In the genomic region with DNA sequence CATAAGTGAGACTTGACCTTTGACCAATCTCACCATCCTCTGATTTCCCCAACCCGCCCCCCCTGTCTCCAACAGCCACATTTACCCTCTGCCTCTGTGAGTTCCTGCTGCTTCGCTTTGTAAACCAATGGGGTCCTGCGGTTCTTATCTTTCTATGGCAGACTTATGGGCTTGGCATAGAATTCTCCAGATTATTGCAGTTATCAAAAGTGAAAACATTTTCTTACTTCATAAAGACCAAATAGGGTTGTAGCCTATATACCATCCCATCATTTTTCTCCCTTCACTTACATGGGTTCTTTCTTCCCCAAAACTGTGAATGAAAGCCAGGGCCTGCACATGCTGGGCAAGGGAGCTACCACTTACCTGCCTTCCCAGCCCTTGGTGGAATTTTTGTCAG, we compare ENCODE assay signal across 1 mouse cellular context.
TF ChIP-seq lines count a peak whose summit lies in the region.

No protein-coding gene starts in this region.

TF ChIP-seq in MEL, 35 proteins besides CTCF, POLR2A, EP300 and RAD21 (continued from another document):
- peak; percentile 60; the same call in 1 of the 2 replicates for TF ChIP-seq MXI1 (IDR thresholded peaks at IDR 0.05; ENCODE audit: low read depth, low read length)
- no peak for TF ChIP-seq USF1 (IDR thresholded peaks at IDR 0.05; ENCODE audit: low read depth, low read length)
- no peak for TF ChIP-seq ELF1 (IDR thresholded peaks at IDR 0.05; ENCODE audit: low read depth, low read length)
- TF ChIP-seq MAZ (IDR thresholded peaks at IDR 0.05; ENCODE audit: low read depth, low read length) = 0 out of 2 replicates have a peak, but pooled peaks have one; percentile 47
- peak; percentile 59; the same call in 1 of the 2 replicates for TF ChIP-seq SIN3A (IDR thresholded peaks at IDR 0.05; ENCODE audit: low read length)
- no peak for TF ChIP-seq JUND (IDR thresholded peaks at IDR 0.05; ENCODE audit: low read depth, low read length)
- TF ChIP-seq ZC3H11A (IDR thresholded peaks at IDR 0.05; ENCODE audit: low read depth, low read length) = 0 out of 2 replicates have a peak, but pooled peaks have one; percentile 14
- peak; percentile 98 for TF ChIP-seq RCOR1 (IDR thresholded peaks at IDR 0.05; ENCODE audit: low read depth, low read length)
- peak; percentile 58; the same call in 1 of the 2 replicates for TF ChIP-seq MAFK (IDR thresholded peaks at IDR 0.05; ENCODE audit: borderline replicate concordance, low read depth, low read length)
- TF ChIP-seq MAX (IDR thresholded peaks at IDR 0.05; ENCODE audit: low read length) = 0 out of 2 replicates have a peak, but pooled peaks have one; percentile 25
- TF ChIP-seq ZNF384 (IDR thresholded peaks at IDR 0.05; ENCODE audit: low read depth, low read length) = no peak
- TF ChIP-seq TCF12 (IDR thresholded peaks at IDR 0.05; ENCODE audit: low read depth, low read length) = peak; percentile 98
- TF ChIP-seq BHLHE40 (IDR thresholded peaks at IDR 0.05; ENCODE audit: borderline replicate concordance, low read depth, low read length) = 0 out of 2 replicates have a peak, but pooled peaks have one; percentile 23
